Comparison of ENCODE assay signal across 8 mouse cellular contexts in the genomic region with DNA sequence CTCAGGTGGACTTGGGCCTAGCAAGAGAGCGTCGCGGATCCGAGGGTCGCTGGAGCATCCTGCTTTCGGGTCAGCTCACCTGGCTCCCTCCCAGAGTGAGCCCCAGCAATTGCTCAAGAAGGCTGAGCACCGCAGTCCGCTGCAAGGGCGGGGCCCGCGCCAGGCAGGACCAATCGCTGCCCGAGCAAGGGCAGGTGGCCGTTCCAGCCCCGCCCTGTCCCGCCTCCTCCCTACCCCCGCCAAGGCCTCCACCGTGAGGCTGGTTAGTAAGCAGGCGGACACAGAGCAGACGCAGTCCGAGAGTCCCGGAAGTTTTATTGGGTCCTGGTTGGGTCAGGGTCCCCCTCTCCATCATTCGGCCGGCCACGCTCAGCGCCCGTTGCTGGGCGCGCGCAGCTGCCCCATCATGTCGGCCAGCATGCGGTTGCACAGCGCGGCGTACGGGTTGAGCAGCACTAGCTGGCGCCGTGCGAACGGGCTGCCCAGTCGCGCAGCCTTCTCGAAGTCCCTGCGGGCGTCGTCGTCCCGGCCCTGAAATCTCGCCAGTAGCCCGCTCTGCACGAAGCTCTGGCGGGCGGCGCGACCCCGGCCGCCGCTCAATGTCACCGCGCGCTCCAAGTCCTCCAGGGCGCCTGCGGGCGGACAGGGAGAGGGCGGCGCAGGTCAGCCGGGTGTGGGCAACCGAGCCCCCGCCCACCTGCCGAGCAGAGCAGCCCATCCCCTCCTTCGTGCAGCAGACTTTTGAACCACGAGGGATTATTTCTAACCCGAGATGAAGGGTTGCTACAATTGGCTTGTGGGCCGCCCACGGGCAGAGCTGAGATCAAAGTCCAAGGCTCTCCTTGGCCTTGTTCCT. TPM values are rescaled to one million over a fixed set of nuclear protein-coding genes. Genes with fewer than 3 reads are reported as not detected.
DNase-seq lines count a peak whose midpoint lies in the region; ATAC-seq and TF ChIP-seq lines count a peak whose summit lies in the region.

A gene (minus strand): TSS at position 206 of the 856 bp plus-strand sequence.

- H3K4me2 ChIP-seq in heart, embryonic 13.5 days: peak within 1 kb of the TSS; percentile 82
- H3K4me2 ChIP-seq in kidney, postnatal 0 days (ENCODE audit: low read length): peak within 1 kb of the TSS; percentile 68
- peak within 1 kb of the TSS; percentile 89 for H3K4me2 ChIP-seq in myocyte (ENCODE audit: low read depth)

- peak within 1 kb of the TSS; percentile 65 for H3K4me3 ChIP-seq in heart, embryonic 13.5 days
- peak within 1 kb of the TSS; percentile 37 for H3K4me3 ChIP-seq in kidney, postnatal 0 days (replicated peaks; ENCODE audit: low read depth, low read length)
- peak within 1 kb of the TSS; percentile 64 for H3K4me3 ChIP-seq in liver, adult 2 months (ENCODE audit: insufficient read depth, low read depth, low read length)
- H3K4me3 ChIP-seq in myocyte: peak within 1 kb of the TSS; percentile 25

- H3K4me1 ChIP-seq in heart, embryonic 13.5 days: peaks cover 16% of the 10 kb centered on the region
- no peaks in the 10 kb centered on the region; the same call in 1 of the 2 replicates for H3K4me1 ChIP-seq in kidney, postnatal 0 days (replicated peaks; ENCODE audit: insufficient read depth, low read length)
- H3K4me1 ChIP-seq in liver, adult 2 months (ENCODE audit: control insufficient read depth, insufficient read depth, low read length): peaks cover 18% of the 10 kb centered on the region

- DNase-seq in CD4-positive, CD25-positive, alpha-beta regulatory T cell, adult 2 months (ENCODE audit: low read depth, low spot score): peak; percentile 74
- peak; percentile 47 for DNase-seq in c-Kit-negative CD71-positive TER-119-positive erythroid progenitor cells, embryonic 14.5 days (ENCODE audit: low read depth, low spot score)
- DNase-seq in fat pad, adult 2 months (ENCODE audit: extremely low read depth, low read depth, low spot score): peak; percentile 21
- peak; percentile 78 for DNase-seq in kidney, postnatal 0 days (ENCODE audit: low spot score)
- DNase-seq in liver, adult 2 months (ENCODE audit: extremely low read depth, low read depth, low spot score): peak; percentile 96
- DNase-seq in spleen, postnatal 4 days (ENCODE audit: low spot score in 2 of 2): peak; percentile 77 to 85

- no peaks in the 10 kb centered on the region for H3K9me3 ChIP-seq in heart, embryonic 13.5 days
- no peaks in the 10 kb centered on the region for H3K9me3 ChIP-seq in kidney, postnatal 0 days (replicated peaks; ENCODE audit: low read length)

- peak within 1 kb of the TSS; percentile 70 for H3K27ac ChIP-seq in heart, embryonic 13.5 days (replicated peaks)
- peak within 1 kb of the TSS; percentile 87 for H3K27ac ChIP-seq in kidney, postnatal 0 days
- H3K27ac ChIP-seq in liver, adult 2 months (replicated peaks; ENCODE audit: insufficient read depth, low read depth, low read length): peak within 1 kb of the TSS; percentile 91

- no peak for TF ChIP-seq CTCF in kidney, postnatal 0 days (IDR thresholded peaks at IDR 0.05; ENCODE audit: low read depth)
- 0 out of 2 replicates have a peak, but pooled peaks have one; percentile 5 for TF ChIP-seq CTCF in liver, adult 2 months (IDR thresholded peaks at IDR 0.05; ENCODE audit: low read depth, low read length)

- no peaks in the 10 kb centered on the region for H3K36me3 ChIP-seq in heart, embryonic 13.5 days
- H3K36me3 ChIP-seq in kidney, postnatal 0 days (ENCODE audit: insufficient read depth, low read length): no peaks in the 10 kb centered on the region
- H3K36me3 ChIP-seq in liver, adult 2 months (ENCODE audit: control insufficient read depth, insufficient read depth, low read length): peaks cover 19% of the 10 kb centered on the region; the same call in 1 of the 2 replicates
- H3K36me3 ChIP-seq in myocyte (ENCODE audit: control insufficient read depth, insufficient read depth): no peaks in the 10 kb centered on the region

- peak; percentile 75 for ATAC-seq in heart, embryonic 13.5 days (ENCODE audit: extremely low read depth, insufficient number of reproducible peaks, low FRiP score, low TSS enrichment)
- ATAC-seq in kidney, postnatal 0 days (replicated peaks; ENCODE audit: low FRiP score, low read depth): peak; percentile 89

- peak within 1 kb of the TSS; percentile 8 for H3ac ChIP-seq in myocyte (ENCODE audit: control insufficient read depth, insufficient read length)

- H3K27me3 ChIP-seq in heart, embryonic 13.5 days (replicated peaks): peaks cover 48% of the 10 kb centered on the region
- H3K27me3 ChIP-seq in kidney, postnatal 0 days (ENCODE audit: insufficient read depth, low read length): no peaks in the 10 kb centered on the region
- no peaks in the 10 kb centered on the region for H3K27me3 ChIP-seq in liver, adult 2 months (ENCODE audit: control insufficient read depth, insufficient read depth, low read length)
- no peaks in the 10 kb centered on the region for H3K27me3 ChIP-seq in myocyte (ENCODE audit: control insufficient read depth, insufficient read depth, insufficient read length)

- peak within 1 kb of the TSS; percentile 82 for H3K9ac ChIP-seq in heart, embryonic 13.5 days
- peak within 1 kb of the TSS; percentile 63 for H3K9ac ChIP-seq in kidney, postnatal 0 days (ENCODE audit: low read depth, low read length)
- H3K9ac ChIP-seq in liver, adult 2 months (ENCODE audit: low read depth, low read length): peak within 1 kb of the TSS; percentile 89

- WGBS in heart, embryonic 13.5 days: under 1% methylated on average over 75 of the region's 75 CpGs
- WGBS in kidney, postnatal 0 days: under 1% methylated on average over 75 of the region's 75 CpGs
- WGBS in liver, adult 2 months: under 1% methylated on average over 75 of the region's 75 CpGs

- peaks cover 7% of the 10 kb centered on the region; the same call in 1 of the 2 replicates for H3K79me2 ChIP-seq in liver, adult 2 months (ENCODE audit: control insufficient read depth, insufficient read depth, low read length)
- H3K79me2 ChIP-seq in myocyte (ENCODE audit: control insufficient read depth, insufficient read depth): no peaks in the 10 kb centered on the region

- peak; percentile 84 for TF ChIP-seq POLR2A in liver, adult 2 months (IDR thresholded peaks at IDR 0.05; ENCODE audit: extremely low read depth, insufficient read depth, low read length)
- peak; percentile 21 for TF ChIP-seq POLR2A in myocyte (IDR thresholded peaks at IDR 0.05; ENCODE audit: insufficient read length, low read depth)

TF ChIP-seq in myocyte, 11 proteins besides CTCF, POLR2A, EP300 and RAD21:
- TF ChIP-seq MAX (IDR thresholded peaks at IDR 0.05; ENCODE audit: low read depth): no peak
- TF ChIP-seq MYOD1 (IDR thresholded peaks at IDR 0.05; ENCODE audit: control insufficient read depth in 1 of 3, insufficient read length in 2 of 3, low read depth in 2 of 3): peak in 1 of 3 experiments; percentile 63

RNA-seq across cellular contexts. Expression of the gene that starts here (rescaled TPM):
- 1.5 and 1.9 TPM in 2 replicates for polyA plus RNA-seq in heart, embryonic 13.5 days (2015; fragmentation: Nextera tagmentation; extraction: Ambion mirVana)
- 36.0 and 38.0 TPM in 2 replicates for polyA plus RNA-seq in kidney, postnatal 0 days (2015; fragmentation: Nextera tagmentation; extraction: Ambion mirVana)
- total RNA-seq in liver, adult 2 months (2014; rRNA removed): 17.1 and 23.8 TPM in 2 replicates
- 67.0 and 77.3 TPM in 2 replicates for polyA plus RNA-seq in liver, adult 2 months (2012; rRNA removed)
- 1.2 TPM for polyA plus RNA-seq in myocyte (2012; fragmentation: generic; extraction: Trizol)

Comparison
In these comparisons a context has a peak if more than half of its experiments do, and no peak if none do; other contexts are left out.
1. Peak in every context shown above with its lines: DNase-seq, ATAC-seq, H3K4me3 ChIP-seq and H3K27ac ChIP-seq.
2. RNA of the gene that starts here (polyA plus RNA-seq): 67.0 to 77.3 TPM in liver, adult 2 months and 36.0 to 38.0 TPM in kidney, postnatal 0 days; 1.5 to 1.9 TPM in heart, embryonic 13.5 days and 1.2 TPM in myocyte (single experiment); every median in the first group is over 10 times any median in the second.
3. DNase-seq: peak in every context shown above with its lines; median percentile 96 in liver, adult 2 months; 81 in spleen, postnatal 4 days; 78 in kidney, postnatal 0 days; 74 in CD4-positive, CD25-positive, alpha-beta regulatory T cell, adult 2 months; 47 in c-Kit-negative CD71-positive TER-119-positive erythroid progenitor cells, embryonic 14.5 days; 21 in fat pad, adult 2 months.